Mouse (Mus musculus): ENCODE results near the gene Alg13. TPM values are rescaled to one million over a fixed set of nuclear protein-coding genes. Genes with fewer than 3 reads are reported as not detected.

Alg13 gene
- 10.0 and 12.4 TPM in 2 replicates for polyA plus RNA-seq (2015; fragmentation: Nextera tagmentation; extraction: Ambion mirVana)

GRCm38 (mm10) chrX:144317548-144318163 lies at the start of gene Alg13:
Gene Alg13 (plus strand): TSS chrX:144317804.
- WGBS = 13% methylated on average over 41 of the region's 47 CpGs
- Histone ChIP-seq H3K4me1 (replicated peaks) (0 out of 2 replicates have a peak, but pooled peaks cover 4% of the 10 kb centered on the region), H3K27ac (replicated peaks) (0 out of 2 replicates have a peak within 1 kb of the TSS, but pooled peaks have one; percentile 34), H3K9ac (peak within 1 kb of the TSS; percentile 57), H3K36me3 (no peaks in the 10 kb centered on the region), H3K27me3 (no peaks in the 10 kb centered on the region), H3K4me2 (peak within 1 kb of the TSS; percentile 89), H3K9me3 (no peaks in the 10 kb centered on the region), H3K4me3 (peak within 1 kb of the TSS; percentile 63)
- ATAC-seq (ENCODE audit: low FRiP score, low read depth) = peak; percentile 93

GRCm38 (mm10) chrX:144268606-144269005 lies 49.0 kb upstream of the Alg13 start:
- Histone ChIP-seq H3K4me1 (replicated peaks) (no peaks in the 10 kb centered on the region), H3K4me2 (no peak overlapping the region), H3K27me3 (no peaks in the 10 kb centered on the region), H3K4me3 (no peak overlapping the region), H3K9me3 (no peaks in the 10 kb centered on the region), H3K27ac (replicated peaks) (no peak overlapping the region), H3K36me3 (no peaks in the 10 kb centered on the region), H3K9ac (no peak overlapping the region)
- 79% methylated on average over 1 of the region's 1 CpGs for WGBS
- ATAC-seq (ENCODE audit: low FRiP score, low read depth) = no peak

- H3K27ac ChIP-seq (replicated peaks) = no peak overlapping the region
- no peak overlapping the region for H3K4me3 ChIP-seq
- no peaks in the 10 kb centered on the region for H3K4me1 ChIP-seq (replicated peaks)
- H3K36me3 ChIP-seq = no peaks in the 10 kb centered on the region
- 60% methylated on average over 2 of the region's 2 CpGs for WGBS
- H3K9me3 ChIP-seq = no peaks in the 10 kb centered on the region
- peak; percentile 23; the same call in 1 of the 2 replicates for ATAC-seq (ENCODE audit: low FRiP score, low read depth)
- no peak overlapping the region for H3K4me2 ChIP-seq
- H3K27me3 ChIP-seq = no peaks in the 10 kb centered on the region
- H3K9ac ChIP-seq = no peak overlapping the region
Observed at GRCm38 (mm10) chrX:144301476-144301875, 16.1 kb upstream of the Alg13 start.

- Histone ChIP-seq H3K9me3 (no peaks in the 10 kb centered on the region), H3K9ac (no peak overlapping the region), H3K27ac (replicated peaks) (no peak overlapping the region), H3K36me3 (no peaks in the 10 kb centered on the region), H3K4me3 (no peak overlapping the region), H3K4me2 (no peak overlapping the region), H3K4me1 (replicated peaks) (no peaks in the 10 kb centered on the region), H3K27me3 (no peaks in the 10 kb centered on the region)
- 95% methylated on average over 2 of the region's 2 CpGs for WGBS
- ATAC-seq (ENCODE audit: low FRiP score, low read depth) = no peak
Observed at GRCm38 (mm10) chrX:144305659-144306058, 11.9 kb upstream of the Alg13 start.

- ATAC-seq (ENCODE audit: low FRiP score, low read depth) = no peak
- no peak overlapping the region for H3K4me3 ChIP-seq
- no peak overlapping the region for H3K27ac ChIP-seq (replicated peaks)
- H3K9ac ChIP-seq = no peak overlapping the region
- H3K9me3 ChIP-seq = no peaks in the 10 kb centered on the region
- H3K27me3 ChIP-seq = no peaks in the 10 kb centered on the region
- H3K4me2 ChIP-seq = no peak overlapping the region
- no peaks in the 10 kb centered on the region for H3K36me3 ChIP-seq
- WGBS = 54% methylated on average over 2 of the region's 2 CpGs
- no peaks in the 10 kb centered on the region for H3K4me1 ChIP-seq (replicated peaks)
Observed at GRCm38 (mm10) chrX:144314041-144314440, 3.6 kb upstream of the Alg13 start.

- Histone ChIP-seq H3K4me1 (replicated peaks) (0 out of 2 replicates have a peak, but pooled peaks cover 4% of the 10 kb centered on the region), H3K4me3 (no peak overlapping the region), H3K27ac (replicated peaks) (no peak overlapping the region), H3K36me3 (no peaks in the 10 kb centered on the region), H3K27me3 (no peaks in the 10 kb centered on the region), H3K9ac (no peak overlapping the region), H3K9me3 (no peaks in the 10 kb centered on the region), H3K4me2 (no peak overlapping the region)
- ATAC-seq (ENCODE audit: low FRiP score, low read depth) = no peak
- 46% methylated on average over 5 of the region's 5 CpGs for WGBS
Observed at GRCm38 (mm10) chrX:144315028-144315427, 2.6 kb upstream of the Alg13 start.

- Histone ChIP-seq H3K27ac (replicated peaks) (no peak overlapping the region), H3K36me3 (no peaks in the 10 kb centered on the region), H3K27me3 (no peaks in the 10 kb centered on the region), H3K4me1 (replicated peaks) (0 out of 2 replicates have a peak, but pooled peaks cover 4% of the 10 kb centered on the region), H3K4me2 (no peak overlapping the region), H3K9ac (no peak overlapping the region), H3K4me3 (no peak overlapping the region), H3K9me3 (no peaks in the 10 kb centered on the region)
- WGBS = 74% methylated on average over 5 of the region's 5 CpGs
- ATAC-seq (ENCODE audit: low FRiP score, low read depth) = no peak
Observed at GRCm38 (mm10) chrX:144316004-144316403, 1.6 kb upstream of the Alg13 start.

GRCm38 (mm10) chrX:144318164-144318979 lies 768 bp downstream of the Alg13 start:
- WGBS = 21% methylated on average over 43 of the region's 53 CpGs
- peak; percentile 88 for ATAC-seq (ENCODE audit: low FRiP score, low read depth)
- H3K27ac ChIP-seq (replicated peaks) = 0 out of 2 replicates have a peak overlapping the region, but pooled peaks have one; percentile 34

GRCm38 (mm10) chrX:144319366-144319765 lies 1.8 kb downstream of the Alg13 start:
- 38% methylated on average over 9 of the region's 9 CpGs for WGBS
- H3K4me3 ChIP-seq = no peak overlapping the region
- no peak overlapping the region for H3K9ac ChIP-seq
- H3K4me1 ChIP-seq (replicated peaks) = 0 out of 2 replicates have a peak, but pooled peaks cover 4% of the 10 kb centered on the region
- peak overlapping the region; percentile 89 for H3K4me2 ChIP-seq
- H3K27ac ChIP-seq (replicated peaks) = no peak overlapping the region
- H3K27me3 ChIP-seq = no peaks in the 10 kb centered on the region
- H3K9me3 ChIP-seq = no peaks in the 10 kb centered on the region
- H3K36me3 ChIP-seq = no peaks in the 10 kb centered on the region
- no peak for ATAC-seq (ENCODE audit: low FRiP score, low read depth)

More at GRCm38 (mm10) chrX:144318164-144318979, 768 bp downstream of the Alg13 start:
- Histone ChIP-seq H3K9ac (peak overlapping the region; percentile 57), H3K4me1 (replicated peaks) (0 out of 2 replicates have a peak, but pooled peaks cover 4% of the 10 kb centered on the region), H3K9me3 (no peaks in the 10 kb centered on the region), H3K27me3 (no peaks in the 10 kb centered on the region), H3K4me3 (peak overlapping the region; percentile 63), H3K36me3 (no peaks in the 10 kb centered on the region), H3K4me2 (peak overlapping the region; percentile 89)

GRCm38 (mm10) chrX:144325375-144325774 lies 7.8 kb downstream of the Alg13 start:
- Histone ChIP-seq H3K4me2 (no peak overlapping the region), H3K4me3 (no peak overlapping the region), H3K27me3 (no peaks in the 10 kb centered on the region), H3K9ac (no peak overlapping the region), H3K9me3 (no peaks in the 10 kb centered on the region), H3K4me1 (replicated peaks) (no peaks in the 10 kb centered on the region), H3K36me3 (no peaks in the 10 kb centered on the region), H3K27ac (replicated peaks) (no peak overlapping the region)
- ATAC-seq (ENCODE audit: low FRiP score, low read depth) = no peak

GRCm38 (mm10) chrX:144335332-144336015 lies 17.9 kb downstream of the Alg13 start:
- Histone ChIP-seq H3K36me3 (no peaks in the 10 kb centered on the region), H3K9ac (no peak overlapping the region), H3K27me3 (no peaks in the 10 kb centered on the region), H3K4me3 (no peak overlapping the region), H3K4me2 (no peak overlapping the region), H3K9me3 (no peaks in the 10 kb centered on the region), H3K27ac (replicated peaks) (no peak overlapping the region), H3K4me1 (replicated peaks) (no peaks in the 10 kb centered on the region)
- ATAC-seq (ENCODE audit: low FRiP score, low read depth) = no peak
- WGBS = 40% methylated on average over 8 of the region's 8 CpGs

- Histone ChIP-seq H3K4me2 (no peak overlapping the region), H3K4me3 (no peak overlapping the region), H3K36me3 (no peaks in the 10 kb centered on the region), H3K9ac (no peak overlapping the region), H3K9me3 (no peaks in the 10 kb centered on the region), H3K4me1 (replicated peaks) (no peaks in the 10 kb centered on the region), H3K27ac (replicated peaks) (no peak overlapping the region), H3K27me3 (no peaks in the 10 kb centered on the region)
- ATAC-seq (ENCODE audit: low FRiP score, low read depth) = no peak
Observed at GRCm38 (mm10) chrX:144337938-144338337, 20.3 kb downstream of the Alg13 start.
